Mouse (Mus musculus) hindbrain, embryonic 12.5 days (tissue): ENCODE data around the gene Adamts16. TPM values are rescaled to one million over a fixed set of nuclear protein-coding genes. Genes with fewer than 3 reads are reported as not detected.

Source experiments
- ATAC-seq: fragments of 200-750 bp; cut with Nextera tagmentation; 2 replicates; pipeline ENCODE4 v1.8.0; 2017; ENCODE audit warnings: moderate TSS enrichment; ENCODE audit not compliant: low FRiP score
- H3K27ac ChIP-seq: fragments of 300-500 bp; sonication (generic); 2 replicates; pipeline ENCODE4 v1.5.1; 2016; ENCODE audit warnings: mild to moderate bottlenecking
- H3K27me3 ChIP-seq: fragments of 300-500 bp; sonication (generic); 2 replicates; pipeline ENCODE4 v1.6.1; 2016; ENCODE audit warnings: mild to moderate bottlenecking
- H3K36me3 ChIP-seq: fragments of 300-500 bp; sonication (generic); 2 replicates; pipeline ENCODE4 v1.6.1; 2016; ENCODE audit warnings: mild to moderate bottlenecking
- H3K4me1 ChIP-seq: fragments of 300-500 bp; sonication (generic); 2 replicates; pipeline ENCODE4 v1.6.1; 2016
- H3K4me2 ChIP-seq: fragments of 300-500 bp; sonication (generic); replicated peaks from 2 replicates; pipeline ENCODE4 v1.6.1; 2016; ENCODE audit warnings: mild to moderate bottlenecking
- H3K4me3 ChIP-seq: fragments of 300-500 bp; sonication (generic); 2 replicates; pipeline ENCODE4 v1.5.1; 2016; ENCODE audit warnings: mild to moderate bottlenecking
- H3K9ac ChIP-seq: fragments of 300-500 bp; sonication (generic); 2 replicates; pipeline ENCODE4 v1.6.1; 2016; ENCODE audit warnings: mild to moderate bottlenecking, moderate library complexity
- H3K9me3 ChIP-seq: fragments of 300-500 bp; sonication (generic); replicated peaks from 2 replicates; pipeline ENCODE4 v1.6.1; 2016; ENCODE audit warnings: mild to moderate bottlenecking
- WGBS: fragments of 180-500 bp; shearing (Covaris S2); methylation state at CpG from one replicate; pipeline ENCODE4 v1.1.7; 2016; 5-methylcytosine and 5-hydroxymethylcytosine counted together
- polyA plus RNA-seq: library from polyadenylated mRNA; unstranded; fragments of >200 nt; fragmentation: Nextera tagmentation; extraction: Ambion mirVana; gene quantifications from 2 replicates; pipeline ENCODE4 v1.2.1, GENCODE M21; 2016

The Adamts16 gene
- polyA plus RNA-seq, 1 experiment from 2014 or later, result 3.5 TPM

- Histone ChIP-seq H3K27ac (no peak overlapping the region), H3K9me3 (no peaks in the 10 kb centered on the region), H3K27me3 (no peaks in the 10 kb centered on the region), H3K4me3 (no peak overlapping the region), H3K4me1 (no peaks in the 10 kb centered on the region), H3K36me3 (no peaks in the 10 kb centered on the region), H3K9ac (no peak overlapping the region), H3K4me2 (no peak overlapping the region)
- WGBS, result 89% methylated on average over 4 of the region's 4 CpGs
- ATAC-seq, result no peak
Observed at GRCm38 (mm10) chr13:70742693-70743092, 98.9 kb downstream of the Adamts16 start.

GRCm38 (mm10) chr13:70740281-70741240 lies 101.0 kb downstream of the Adamts16 start:
- H3K4me3 ChIP-seq, result no peak overlapping the region
- no peaks in the 10 kb centered on the region for H3K36me3 ChIP-seq
- H3K9me3 ChIP-seq, result no peaks in the 10 kb centered on the region
- H3K4me1 ChIP-seq, result no peaks in the 10 kb centered on the region
- 72% methylated on average over 17 of the region's 17 CpGs for WGBS
- no peak overlapping the region for H3K9ac ChIP-seq
- no peak overlapping the region for H3K4me2 ChIP-seq
- ATAC-seq, result no peak
- H3K27ac ChIP-seq, result no peak overlapping the region
- H3K27me3 ChIP-seq, result no peaks in the 10 kb centered on the region

- H3K4me2 ChIP-seq, result no peak overlapping the region
- 90% methylated on average over 9 of the region's 9 CpGs for WGBS
- H3K4me3 ChIP-seq, result no peak overlapping the region
- H3K27me3 ChIP-seq, result no peaks in the 10 kb centered on the region
- no peak overlapping the region for H3K27ac ChIP-seq
- no peaks in the 10 kb centered on the region for H3K9me3 ChIP-seq
- H3K4me1 ChIP-seq, result no peaks in the 10 kb centered on the region
- H3K9ac ChIP-seq, result no peak overlapping the region
- ATAC-seq, result no peak
- no peaks in the 10 kb centered on the region for H3K36me3 ChIP-seq
Observed at GRCm38 (mm10) chr13:70738781-70739180, 102.8 kb downstream of the Adamts16 start.

DNA sequence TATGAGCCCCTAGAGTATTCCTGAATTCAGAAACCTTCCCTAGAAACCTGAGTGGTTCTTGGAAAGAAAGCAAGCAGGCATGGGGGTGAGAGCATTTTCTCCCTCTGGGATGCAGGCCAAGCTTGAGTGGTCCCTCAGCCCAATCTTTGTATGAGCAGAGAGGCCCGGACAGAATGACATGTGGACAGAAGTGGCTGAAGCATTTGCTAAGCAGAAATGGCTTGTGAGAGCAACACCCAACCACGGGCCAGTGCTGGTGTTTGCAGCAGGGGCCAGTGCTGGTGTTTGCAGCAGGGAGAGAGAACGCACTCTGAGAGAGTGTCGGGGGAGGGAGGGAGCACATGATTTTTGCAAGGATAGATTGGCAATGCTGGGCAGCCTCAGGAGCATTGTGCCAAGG lies 105.2 kb downstream of the Adamts16 start:
- peaks cover 7% of the 10 kb centered on the region for H3K4me1 ChIP-seq
- H3K9me3 ChIP-seq, result no peaks in the 10 kb centered on the region
- H3K27me3 ChIP-seq, result no peaks in the 10 kb centered on the region
- WGBS, result 79% methylated on average over 4 of the region's 4 CpGs
- H3K4me3 ChIP-seq, result no peak overlapping the region
- no peak for ATAC-seq
- H3K27ac ChIP-seq, result no peak overlapping the region
- H3K36me3 ChIP-seq, result no peaks in the 10 kb centered on the region
- no peak overlapping the region for H3K9ac ChIP-seq
- no peak overlapping the region for H3K4me2 ChIP-seq

- Histone ChIP-seq H3K27me3 (no peaks in the 10 kb centered on the region), H3K4me2 (no peak overlapping the region), H3K4me3 (no peak overlapping the region), H3K4me1 (peaks cover 7% of the 10 kb centered on the region), H3K9ac (no peak overlapping the region), H3K36me3 (no peaks in the 10 kb centered on the region), H3K9me3 (no peaks in the 10 kb centered on the region), H3K27ac (no peak overlapping the region)
- 87% methylated on average over 5 of the region's 5 CpGs for WGBS
- ATAC-seq, result no peak
Observed at GRCm38 (mm10) chr13:70734640-70735039, 107.0 kb downstream of the Adamts16 start.

DNA sequence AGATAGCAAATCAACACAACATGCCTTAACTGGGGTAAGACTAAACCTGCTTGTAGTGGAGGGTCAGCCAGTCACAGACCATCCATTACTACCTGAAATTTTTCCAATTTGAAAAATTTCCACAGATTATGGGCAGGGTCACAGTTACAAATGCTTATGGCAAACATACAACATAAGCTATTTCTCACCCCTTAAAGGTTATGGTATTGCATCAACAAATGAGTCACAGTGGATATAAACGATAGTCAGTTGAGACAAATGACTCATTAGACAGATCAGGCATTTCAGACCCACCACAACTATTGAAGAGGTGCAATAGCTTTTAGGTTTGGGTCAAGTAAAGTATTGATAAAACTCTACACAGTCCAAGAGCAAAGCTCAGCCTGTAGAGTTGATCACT lies 107.7 kb downstream of the Adamts16 start:
- no peak overlapping the region for H3K9ac ChIP-seq
- WGBS, result 89% methylated on average over 1 of the region's 1 CpGs
- peaks cover 7% of the 10 kb centered on the region for H3K4me1 ChIP-seq
- H3K9me3 ChIP-seq, result no peaks in the 10 kb centered on the region
- H3K27me3 ChIP-seq, result no peaks in the 10 kb centered on the region
- no peak overlapping the region for H3K4me3 ChIP-seq
- ATAC-seq, result no peak
- no peak overlapping the region for H3K27ac ChIP-seq
- H3K36me3 ChIP-seq, result no peaks in the 10 kb centered on the region
- H3K4me2 ChIP-seq, result no peak overlapping the region

GRCm38 (mm10) chr13:70733206-70733605 lies 108.4 kb downstream of the Adamts16 start:
- Histone ChIP-seq H3K4me3 (no peak overlapping the region), H3K9ac (no peak overlapping the region), H3K4me2 (no peak overlapping the region), H3K27ac (no peak overlapping the region), H3K4me1 (peaks cover 7% of the 10 kb centered on the region), H3K9me3 (no peaks in the 10 kb centered on the region), H3K36me3 (no peaks in the 10 kb centered on the region), H3K27me3 (no peaks in the 10 kb centered on the region)
- no peak for ATAC-seq
- WGBS, result 65% methylated on average over 2 of the region's 2 CpGs

GRCm38 (mm10) chr13:70732781-70733180 lies 108.8 kb downstream of the Adamts16 start:
- no peak overlapping the region for H3K4me3 ChIP-seq
- no peak overlapping the region for H3K4me2 ChIP-seq
- no peaks in the 10 kb centered on the region for H3K9me3 ChIP-seq
- peaks cover 7% of the 10 kb centered on the region for H3K4me1 ChIP-seq
- ATAC-seq, result no peak
- 80% methylated on average over 5 of the region's 5 CpGs for WGBS
- no peak overlapping the region for H3K9ac ChIP-seq
- H3K36me3 ChIP-seq, result no peaks in the 10 kb centered on the region
- no peak overlapping the region for H3K27ac ChIP-seq
- no peaks in the 10 kb centered on the region for H3K27me3 ChIP-seq

- H3K9ac ChIP-seq, result no peak overlapping the region
- no peaks in the 10 kb centered on the region for H3K36me3 ChIP-seq
- H3K4me2 ChIP-seq, result no peak overlapping the region
- ATAC-seq, result no peak
- H3K27me3 ChIP-seq, result no peaks in the 10 kb centered on the region
- H3K4me1 ChIP-seq, result peaks cover 7% of the 10 kb centered on the region
- no peaks in the 10 kb centered on the region for H3K9me3 ChIP-seq
- 63% methylated on average over 5 of the region's 5 CpGs for WGBS
- H3K4me3 ChIP-seq, result no peak overlapping the region
- no peak overlapping the region for H3K27ac ChIP-seq
Observed at GRCm38 (mm10) chr13:70731349-70731748, 110.3 kb downstream of the Adamts16 start.

DNA sequence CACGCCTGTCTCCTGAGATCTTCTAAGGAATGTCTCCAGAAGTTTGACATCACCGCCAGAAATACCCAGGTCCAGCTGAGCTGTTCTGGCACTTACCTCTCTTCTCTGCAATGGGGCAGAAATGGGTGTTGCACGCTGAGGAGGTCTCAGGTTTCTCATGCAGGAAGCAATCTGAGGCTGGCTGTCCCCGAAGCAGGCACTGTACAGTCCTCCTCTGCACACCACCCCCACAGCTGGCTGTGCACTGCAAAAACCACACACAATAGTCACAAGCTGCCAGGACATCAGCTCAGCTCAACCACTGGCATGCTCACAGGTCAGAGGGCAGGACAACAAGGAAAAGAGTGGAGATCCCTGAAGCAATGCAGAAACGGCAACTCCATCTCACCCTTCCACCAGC lies 111.6 kb downstream of the Adamts16 start:
- 47% methylated on average over 5 of the region's 5 CpGs for WGBS
- peaks cover 7% of the 10 kb centered on the region for H3K4me1 ChIP-seq
- H3K4me2 ChIP-seq, result no peak overlapping the region
- ATAC-seq, result no peak
- no peak overlapping the region for H3K4me3 ChIP-seq
- H3K36me3 ChIP-seq, result no peaks in the 10 kb centered on the region
- H3K9me3 ChIP-seq, result no peaks in the 10 kb centered on the region
- H3K9ac ChIP-seq, result no peak overlapping the region
- no peak overlapping the region for H3K27ac ChIP-seq
- no peaks in the 10 kb centered on the region for H3K27me3 ChIP-seq

DNA sequence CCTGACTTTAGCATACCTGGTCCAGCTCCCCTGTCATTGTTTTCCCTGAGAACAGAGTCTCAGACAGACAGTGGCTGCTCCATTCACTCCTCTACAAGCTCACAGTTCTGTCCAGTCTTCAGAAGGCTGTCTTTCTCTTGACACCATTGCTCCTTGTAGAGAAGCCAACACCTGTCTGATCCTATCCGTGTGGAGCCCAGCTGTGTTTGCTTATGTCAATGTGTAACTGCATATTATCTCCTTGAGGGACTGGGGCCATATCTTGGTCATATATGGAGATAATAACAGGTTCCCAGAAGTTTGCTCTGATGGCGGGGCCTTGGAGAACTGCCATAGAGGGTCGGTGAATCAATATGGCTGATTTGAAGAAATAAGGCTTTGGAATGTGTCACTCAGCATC lies 115.4 kb downstream of the Adamts16 start:
- Histone ChIP-seq H3K27me3 (no peaks in the 10 kb centered on the region), H3K27ac (no peak overlapping the region), H3K9ac (no peak overlapping the region), H3K4me3 (no peak overlapping the region), H3K4me1 (no peaks in the 10 kb centered on the region), H3K36me3 (no peaks in the 10 kb centered on the region), H3K4me2 (no peak overlapping the region), H3K9me3 (no peaks in the 10 kb centered on the region)
- no peak for ATAC-seq
- 86% methylated on average over 3 of the region's 3 CpGs for WGBS

DNA sequence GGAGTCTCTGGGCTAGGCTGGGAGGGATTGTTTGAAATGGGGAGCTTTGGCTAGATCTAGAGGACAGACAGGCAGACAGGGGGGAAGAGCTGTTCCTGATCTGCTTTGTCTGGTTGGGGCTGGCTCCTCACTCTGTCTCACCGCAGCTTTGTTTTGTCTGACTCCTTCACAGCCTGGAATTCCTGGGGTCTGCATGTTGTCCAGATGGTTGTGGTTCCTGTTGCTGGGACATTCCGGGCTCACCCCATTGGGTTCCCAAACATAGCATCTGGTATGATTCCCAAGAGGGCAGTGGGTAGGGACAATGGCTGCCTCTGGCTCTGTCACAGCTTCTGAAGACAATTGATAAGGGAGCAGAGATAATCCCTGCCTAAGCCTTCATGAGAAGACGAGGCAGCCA lies 117.0 kb downstream of the Adamts16 start:
- WGBS, result 68% methylated on average over 3 of the region's 3 CpGs
- no peak overlapping the region for H3K27ac ChIP-seq
- H3K4me1 ChIP-seq, result no peaks in the 10 kb centered on the region
- no peak overlapping the region for H3K4me3 ChIP-seq
- H3K9me3 ChIP-seq, result no peaks in the 10 kb centered on the region
- no peak overlapping the region for H3K9ac ChIP-seq
- no peaks in the 10 kb centered on the region for H3K36me3 ChIP-seq
- no peak for ATAC-seq
- no peak overlapping the region for H3K4me2 ChIP-seq
- no peaks in the 10 kb centered on the region for H3K27me3 ChIP-seq

GRCm38 (mm10) chr13:70724108-70724622 lies 117.4 kb downstream of the Adamts16 start:
- Histone ChIP-seq H3K27me3 (no peaks in the 10 kb centered on the region), H3K4me2 (no peak overlapping the region), H3K9ac (no peak overlapping the region), H3K27ac (no peak overlapping the region), H3K4me1 (no peaks in the 10 kb centered on the region), H3K4me3 (no peak overlapping the region), H3K9me3 (no peaks in the 10 kb centered on the region), H3K36me3 (no peaks in the 10 kb centered on the region)
- ATAC-seq, result no peak
- WGBS, result 77% methylated on average over 2 of the region's 2 CpGs
